Comparison of ENCODE assay signal across 8 mouse cellular contexts in genomic region chr6:83350172-83350571, GRCm38 (mm10). TPM values are rescaled to one million over a fixed set of nuclear protein-coding genes. Genes with fewer than 3 reads are reported as not detected.
DNase-seq lines count a peak whose midpoint lies in the region; ATAC-seq and TF ChIP-seq lines count a peak whose summit lies in the region.

No protein-coding gene starts in this region.

- no peak for TF ChIP-seq CTCF in cerebellum, adult 2 months (IDR thresholded peaks at IDR 0.05; ENCODE audit: borderline replicate concordance, insufficient read depth, low read depth, low read length)
- TF ChIP-seq CTCF in small intestine, adult 2 months (IDR thresholded peaks at IDR 0.05; ENCODE audit: extremely low read depth, insufficient read length, insufficient replicate concordance, low read depth, low read length): no peak

- peak overlapping the region; percentile 76 for H3K27ac ChIP-seq in cerebellum, adult 2 months (ENCODE audit: insufficient read depth, low read length)
- H3K27ac ChIP-seq in limb, embryonic 11.5 days (replicated peaks; ENCODE audit: low read depth, low read length): no peak overlapping the region
- H3K27ac ChIP-seq in small intestine, adult 2 months (ENCODE audit: insufficient read depth, low read depth, low read length): no peak overlapping the region

- peaks cover 22% of the 10 kb centered on the region for H3K4me1 ChIP-seq in cerebellum, adult 2 months (ENCODE audit: control insufficient read depth, insufficient read depth, low read length)
- peaks cover 47% of the 10 kb centered on the region for H3K4me1 ChIP-seq in megakaryocyte, embryonic 14.5 days
- H3K4me1 ChIP-seq in limb, embryonic 11.5 days (ENCODE audit: control insufficient read depth, insufficient read depth, low read length): no peaks in the 10 kb centered on the region
- H3K4me1 ChIP-seq in small intestine, adult 2 months (ENCODE audit: control insufficient read depth, insufficient read depth, insufficient read length, low read length): peaks cover 19% of the 10 kb centered on the region; the same call in 1 of the 2 replicates

- DNase-seq in cerebellum, adult 2 months: peak in 1 of 2 experiments; percentile 34
- DNase-seq in cerebellum, postnatal 4 days (ENCODE audit: low spot score in 2 of 2): no peak
- no peak for DNase-seq in limb, embryonic 11.5 days (ENCODE audit: low spot score)
- no peak for DNase-seq in adrenal gland, postnatal 25 days

- peak overlapping the region; percentile 80 for H3K4me2 ChIP-seq in limb, embryonic 11.5 days (ENCODE audit: low read depth, severe bottlenecking)

- H3K9me3 ChIP-seq in megakaryocyte, embryonic 14.5 days: no peaks in the 10 kb centered on the region
- no peaks in the 10 kb centered on the region for H3K9me3 ChIP-seq in limb, embryonic 11.5 days (ENCODE audit: control insufficient read depth, low read length)

- peak overlapping the region; percentile 95 for H3K9ac ChIP-seq in limb, embryonic 11.5 days (ENCODE audit: low read length)

- peaks cover 58% of the 10 kb centered on the region for H3K36me3 ChIP-seq in megakaryocyte, embryonic 14.5 days (replicated peaks; ENCODE audit: low read length)
- no peaks in the 10 kb centered on the region for H3K36me3 ChIP-seq in limb, embryonic 11.5 days (ENCODE audit: control insufficient read depth, insufficient read depth, low read length)
- H3K36me3 ChIP-seq in small intestine, adult 2 months (ENCODE audit: control insufficient read depth, insufficient read depth, low read length): peaks cover 14% of the 10 kb centered on the region

- H3K27me3 ChIP-seq in cerebellum, adult 2 months (ENCODE audit: control insufficient read depth, insufficient read depth, low read length): no peaks in the 10 kb centered on the region
- H3K27me3 ChIP-seq in megakaryocyte, embryonic 14.5 days (replicated peaks): no peaks in the 10 kb centered on the region
- H3K27me3 ChIP-seq in limb, embryonic 11.5 days (ENCODE audit: control insufficient read depth, insufficient read depth, low read length): no peaks in the 10 kb centered on the region
- H3K27me3 ChIP-seq in small intestine, adult 2 months (ENCODE audit: control insufficient read depth, insufficient read depth, low read length): no peaks in the 10 kb centered on the region

- 73% methylated on average over 7 of the region's 7 CpGs for WGBS in cerebellum, adult 2 months
- whole genome bisulfite sequencing in limb, embryonic 11.5 days: 78% methylated on average over 7 of the region's 7 CpGs
- 71% methylated on average over 7 of the region's 7 CpGs for WGBS in small intestine, adult 2 months

- no peak for TF ChIP-seq POLR2A in cerebellum, adult 2 months (IDR thresholded peaks at IDR 0.05; ENCODE audit: borderline replicate concordance, insufficient read depth, low read length)
- no peak for TF ChIP-seq POLR2A in small intestine, adult 2 months (IDR thresholded peaks at IDR 0.05; ENCODE audit: low read depth, low read length)

- peak overlapping the region; percentile 81 for H3K4me3 ChIP-seq in cerebellum, adult 2 months (replicated peaks; ENCODE audit: insufficient read depth, low read depth, low read length)
- peak overlapping the region; percentile 95 for H3K4me3 ChIP-seq in megakaryocyte, embryonic 14.5 days (replicated peaks)
- H3K4me3 ChIP-seq in limb, embryonic 11.5 days (ENCODE audit: low read depth, low read length): peak overlapping the region; percentile 66
- peak overlapping the region; percentile 78 for H3K4me3 ChIP-seq in small intestine, adult 2 months (ENCODE audit: low read depth, low read length)

- ATAC-seq in megakaryocyte, adult 5-6 weeks (ENCODE audit: poor library complexity, severe bottlenecking): no peak
- no peak for ATAC-seq in limb, embryonic 11.5 days (ENCODE audit: insufficient number of reproducible peaks, low FRiP score, low TSS enrichment, low read depth)
- ATAC-seq in monocyte, adult 5-6 weeks (replicated peaks; ENCODE audit: insufficient number of reproducible peaks, low FRiP score, low TSS enrichment, poor library complexity, severe bottlenecking): no peak

RNA-seq across cellular contexts. Expression of gene Bola3, which starts 1.2 kb away (rescaled TPM):
- 87.1 and 90.2 TPM in 2 replicates for polyA plus RNA-seq in cerebellum, adult 2 months (2012; rRNA removed)
- polyA plus RNA-seq in megakaryocyte, embryonic 14.5 days (2012; ENCODE audit: insufficient read depth, low replicate concordance): 46.0 and 113 TPM in 2 replicates
- 33.8 and 35.8 TPM in 2 replicates for total RNA-seq in megakaryocyte, adult 5-6 weeks (2015)
- total RNA-seq in megakaryocyte, adult 5-6 weeks (2017): 22.6 and 23.5 TPM in 2 replicates
- polyA plus RNA-seq in limb, embryonic 11.5 days (2014; fragmentation: Nextera tagmentation; extraction: Ambion mirVana): 143 and 157 TPM in 2 replicates
- 4.4 and 7.3 TPM in 2 replicates for polyA plus RNA-seq in small intestine, adult 2 months (2012; rRNA removed)
- total RNA-seq in adrenal gland, postnatal 25 days (2021): 193 and 211 TPM in 2 replicates
- total RNA-seq in monocyte, adult 5-6 weeks (2017): 13.0 to 48.5 TPM (median 38.5 TPM) in 3 replicates

RNA-seq across cellular contexts. Expression of gene Mob1a, which starts 24.4 kb away (rescaled TPM):
- polyA plus RNA-seq in cerebellum, adult 2 months (2012; rRNA removed): 16.0 and 16.3 TPM in 2 replicates
- polyA plus RNA-seq in megakaryocyte, embryonic 14.5 days (2012; ENCODE audit: insufficient read depth, low replicate concordance): 20.8 and 26.9 TPM in 2 replicates
- 163 and 172 TPM in 2 replicates for total RNA-seq in megakaryocyte, adult 5-6 weeks (2015)
- 250 and 263 TPM in 2 replicates for total RNA-seq in megakaryocyte, adult 5-6 weeks (2017)
- polyA plus RNA-seq in limb, embryonic 11.5 days (2014; fragmentation: Nextera tagmentation; extraction: Ambion mirVana): 69.7 and 78.6 TPM in 2 replicates
- 4.1 and 19.5 TPM in 2 replicates for polyA plus RNA-seq in small intestine, adult 2 months (2012; rRNA removed)
- 81.3 and 81.9 TPM in 2 replicates for total RNA-seq in adrenal gland, postnatal 25 days (2021)
- 300 to 314 TPM (median 304 TPM) in 3 replicates for total RNA-seq in monocyte, adult 5-6 weeks (2017)

RNA-seq across cellular contexts. Expression of gene Mthfd2, which starts 24.5 kb away (rescaled TPM):
- 13.6 and 15.4 TPM in 2 replicates for polyA plus RNA-seq in cerebellum, adult 2 months (2012; rRNA removed)
- 17.8 and 30.5 TPM in 2 replicates for polyA plus RNA-seq in megakaryocyte, embryonic 14.5 days (2012; ENCODE audit: insufficient read depth, low replicate concordance)
- total RNA-seq in megakaryocyte, adult 5-6 weeks (2015): 33.8 and 35.7 TPM in 2 replicates
- 37.8 and 39.7 TPM in 2 replicates for total RNA-seq in megakaryocyte, adult 5-6 weeks (2017)
- polyA plus RNA-seq in limb, embryonic 11.5 days (2014; fragmentation: Nextera tagmentation; extraction: Ambion mirVana): 59.7 and 59.9 TPM in 2 replicates
- polyA plus RNA-seq in small intestine, adult 2 months (2012; rRNA removed): 2.8 and 3.3 TPM in 2 replicates
- total RNA-seq in adrenal gland, postnatal 25 days (2021): 29.2 and 47.6 TPM in 2 replicates
- 25.6 to 40.2 TPM (median 28.5 TPM) in 3 replicates for total RNA-seq in monocyte, adult 5-6 weeks (2017)
